Mouse (Mus musculus) hindbrain, postnatal 0 days (tissue): ENCODE measurements around the gene Rai14. TPM values are rescaled to one million over a fixed set of nuclear protein-coding genes. Genes with fewer than 3 reads are reported as not detected.

Experiments used
- ATAC-seq: fragments of 200-750 bp; cut with Nextera tagmentation; 2 replicates; pipeline ENCODE4 v1.8.0; 2017; ENCODE audit warnings: mild to moderate bottlenecking, moderate TSS enrichment, moderate library complexity
- DNase-seq: peaks from one replicate; pipeline ENCODE4 v3.0.0-alpha.2; 2015; ENCODE audit warnings: low spot score
- H3K27ac ChIP-seq: fragments of 300-500 bp; sonication (generic); 2 replicates; pipeline ENCODE4 v1.5.1; 2014; ENCODE audit warnings: mild to moderate bottlenecking
- H3K27me3 ChIP-seq: fragments of 300-500 bp; sonication (generic); 2 replicates; pipeline ENCODE4 v1.6.1; 2014; ENCODE audit warnings: low read length, mixed read lengths; ENCODE audit not compliant: insufficient read depth
- H3K36me3 ChIP-seq: fragments of 300-500 bp; sonication (generic); 2 replicates; pipeline ENCODE4 v1.6.1; 2014; ENCODE audit warnings: low read length, mixed read lengths; ENCODE audit not compliant: insufficient read depth
- H3K4me1 ChIP-seq: fragments of 300-500 bp; sonication (generic); 2 replicates; pipeline ENCODE4 v1.6.1; 2014; ENCODE audit warnings: antibody characterized with exemption, low read length, mixed read lengths; ENCODE audit not compliant: insufficient read depth
- H3K4me2 ChIP-seq: fragments of 300-500 bp; sonication (generic); 2 replicates; pipeline ENCODE4 v1.6.1; 2014; ENCODE audit warnings: low read depth, mild to moderate bottlenecking, low read length, moderate library complexity, mixed read lengths
- H3K4me3 ChIP-seq: fragments of 300-500 bp; sonication (generic); 2 replicates; pipeline ENCODE4 v1.5.1; 2014; ENCODE audit warnings: low read length
- H3K9ac ChIP-seq: fragments of 300-500 bp; sonication (generic); replicated peaks from 2 replicates; pipeline ENCODE4 v1.6.1; 2014; ENCODE audit warnings: mild to moderate bottlenecking, low read length, moderate library complexity, mixed read lengths
- H3K9me3 ChIP-seq: fragments of 300-500 bp; sonication (generic); 2 replicates; pipeline ENCODE4 v1.6.1; 2016; ENCODE audit warnings: low read length, mixed read lengths
- CTCF ChIP-seq: IDR thresholded peaks from 2 replicates; pipeline ENCODE4 v1.5.1; 2016; ENCODE audit warnings: antibody characterized with exemption, control low read depth, low read depth
- WGBS: fragments of 180-500 bp; shearing (Covaris S2); extraction: QIAGEN DNeasy Blood & Tissue Kit; methylation state at CpG from one replicate; pipeline ENCODE4 v1.1.7; 2014; 5-methylcytosine and 5-hydroxymethylcytosine counted together
- polyA plus RNA-seq: library from polyadenylated mRNA; unstranded; fragments of >200 nt; fragmentation: Nextera tagmentation; extraction: Ambion mirVana; gene quantifications from 2 replicates; pipeline ENCODE4 v1.2.1, GENCODE M21; 2015
- total RNA-seq: library from RNA; depleted of rRNA; stranded (reverse); fragments of >200 nt; gene quantifications from 2 replicates; pipeline ENCODE4 v1.2.3, GENCODE M21; 2014

Rai14 gene
- total and polyA plus RNA-seq, 2 experiments from 2014 or later: 5.7 to 11.0 TPM

DNA sequence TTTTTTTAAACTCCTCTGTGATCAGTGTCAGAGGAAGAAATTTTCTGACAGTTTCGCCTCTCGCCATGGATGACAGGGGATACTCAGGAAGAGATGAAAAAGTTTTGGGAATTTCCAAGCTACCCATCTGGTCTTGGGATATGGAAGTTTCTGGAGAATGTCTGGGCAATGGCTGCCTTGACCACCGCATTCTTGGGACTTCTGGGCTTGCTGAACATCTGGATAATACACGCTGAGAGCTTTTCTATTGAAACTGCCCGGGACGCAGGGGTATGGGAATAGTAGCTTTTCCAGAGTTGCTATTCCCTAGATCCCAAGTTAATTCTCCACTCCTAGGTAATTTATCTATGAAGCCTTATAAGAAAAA, 85.5 kb downstream of the Rai14 start:
- Histone ChIP-seq H3K27me3 (no peaks in the 10 kb centered on the region), H3K27ac (no peak overlapping the region), H3K4me3 (no peak overlapping the region), H3K36me3 (no peaks in the 10 kb centered on the region), H3K9me3 (no peaks in the 10 kb centered on the region), H3K4me1 (no peaks in the 10 kb centered on the region), H3K9ac (no peak overlapping the region), H3K4me2 (no peak overlapping the region)
- 85% methylated on average over 6 of the region's 6 CpGs for WGBS
- ATAC-seq (no peak), DNase-seq (no peak)
- TF ChIP-seq CTCF: no peak

DNA sequence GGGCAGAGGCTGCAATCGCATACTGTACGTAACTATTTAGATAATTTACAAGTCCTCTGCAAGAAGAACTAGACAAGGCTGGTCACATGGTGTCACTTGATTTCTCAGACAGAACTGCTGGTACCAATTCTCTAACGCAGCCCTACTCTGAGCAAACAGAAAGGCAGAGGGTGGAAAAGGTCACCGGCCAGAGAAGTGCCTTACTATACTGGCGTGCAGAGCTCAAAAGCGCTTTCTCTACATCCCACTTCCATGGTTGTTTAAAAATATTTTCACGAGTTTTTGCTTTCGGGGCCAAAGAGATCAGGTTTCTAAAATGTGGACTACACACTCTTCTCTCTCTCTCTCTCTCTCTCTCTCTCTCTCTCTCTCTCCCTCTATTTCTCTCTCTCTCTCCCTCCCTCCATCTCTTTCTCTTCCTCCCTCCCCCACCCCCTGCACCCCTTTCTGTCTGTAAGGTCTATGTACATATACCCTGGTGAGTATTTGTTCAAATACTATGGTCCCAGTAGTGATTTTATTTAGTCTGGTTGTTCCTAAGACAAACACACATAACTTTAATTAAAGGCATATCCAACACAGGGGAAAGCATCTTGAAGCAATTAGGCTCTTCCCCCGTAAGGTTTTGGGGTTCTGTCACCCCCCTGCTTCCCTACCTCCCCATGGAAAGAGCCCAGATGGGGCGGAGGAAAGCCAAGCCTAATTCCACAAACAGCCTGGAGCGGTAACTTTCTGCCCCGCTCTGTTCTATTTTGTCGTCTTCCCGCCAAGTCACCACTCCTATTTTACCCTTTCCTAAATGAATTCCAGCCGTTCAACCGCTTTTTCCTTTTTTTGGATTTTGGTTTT, 86.1 kb downstream of the Rai14 start:
- no peak overlapping the region for H3K4me2 ChIP-seq
- H3K27ac ChIP-seq: no peak overlapping the region
- no peak overlapping the region for H3K9ac ChIP-seq
- no peaks in the 10 kb centered on the region for H3K9me3 ChIP-seq
- DNase-seq: no peak
- H3K4me3 ChIP-seq: no peak overlapping the region
- 87% methylated on average over 16 of the region's 16 CpGs for WGBS
- H3K4me1 ChIP-seq: no peaks in the 10 kb centered on the region
- ATAC-seq: no peak
- no peak for TF ChIP-seq CTCF
- H3K27me3 ChIP-seq: no peaks in the 10 kb centered on the region
- H3K36me3 ChIP-seq: no peaks in the 10 kb centered on the region

DNA sequence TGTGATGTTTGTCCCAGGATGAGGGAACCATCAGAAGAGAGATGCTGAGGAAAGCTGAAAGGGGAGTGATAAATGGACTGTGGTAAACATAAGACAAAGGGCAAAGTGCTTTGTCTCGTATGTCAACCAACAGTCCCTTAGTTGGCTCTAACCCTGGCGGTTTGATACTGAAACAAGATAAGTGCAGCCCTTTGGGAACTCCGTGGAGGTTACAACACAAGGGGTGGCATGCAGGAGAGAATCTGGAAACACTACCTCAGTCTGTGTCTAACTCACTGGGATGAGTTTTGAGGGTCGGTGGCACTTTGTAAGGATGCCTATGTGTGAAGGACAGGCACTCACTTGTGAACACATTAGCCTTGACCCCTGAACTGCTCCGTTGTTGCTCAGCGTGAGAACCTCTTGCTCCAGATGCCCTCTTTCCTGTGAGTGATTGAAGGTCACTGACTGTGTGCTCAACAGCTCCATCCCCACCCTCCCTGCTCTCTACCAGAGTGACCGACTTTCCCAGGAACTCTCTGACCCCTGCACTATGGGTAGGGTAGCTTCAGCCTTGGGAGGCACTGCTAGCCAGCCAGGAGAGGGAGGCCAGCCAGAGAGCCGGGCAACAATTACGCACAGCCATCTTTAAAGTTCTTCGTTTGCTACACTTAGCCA, 90.7 kb downstream of the Rai14 start:
- H3K9me3 ChIP-seq: no peaks in the 10 kb centered on the region
- ATAC-seq: no peak
- H3K4me3 ChIP-seq: no peak overlapping the region
- H3K9ac ChIP-seq: no peak overlapping the region
- no peaks in the 10 kb centered on the region for H3K36me3 ChIP-seq
- TF ChIP-seq CTCF: no peak
- no peak overlapping the region for H3K27ac ChIP-seq
- WGBS: 33% methylated on average over 10 of the region's 10 CpGs
- H3K4me1 ChIP-seq: no peaks in the 10 kb centered on the region
- H3K4me2 ChIP-seq: no peak overlapping the region
- DNase-seq: no peak
- H3K27me3 ChIP-seq: no peaks in the 10 kb centered on the region

DNA sequence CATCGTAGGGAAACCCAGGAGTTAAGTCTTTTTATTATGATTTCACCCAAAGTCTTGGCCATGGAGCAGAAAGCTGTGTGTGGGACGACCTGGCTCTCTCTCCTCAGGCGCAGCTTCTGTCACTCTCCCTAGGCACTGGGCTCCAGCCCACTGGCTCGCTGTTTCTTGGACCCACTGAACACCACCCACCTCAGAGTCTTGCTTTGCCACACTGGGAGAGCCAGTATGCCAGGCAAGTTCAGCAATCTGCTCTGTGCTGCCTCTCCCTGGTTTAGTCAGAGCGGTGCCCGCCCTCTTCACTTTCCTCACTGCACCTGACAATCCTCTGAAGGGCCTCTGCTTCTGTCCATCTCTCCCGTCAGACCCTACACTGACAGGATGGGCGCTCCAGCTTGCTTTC, 93.2 kb downstream of the Rai14 start:
- TF ChIP-seq CTCF: no peak
- no peak for DNase-seq
- Histone ChIP-seq H3K4me3 (no peak overlapping the region), H3K27ac (no peak overlapping the region), H3K4me2 (no peak overlapping the region), H3K27me3 (no peaks in the 10 kb centered on the region), H3K4me1 (no peaks in the 10 kb centered on the region), H3K9ac (no peak overlapping the region), H3K9me3 (no peaks in the 10 kb centered on the region), H3K36me3 (no peaks in the 10 kb centered on the region)
- ATAC-seq: no peak
- WGBS: 88% methylated on average over 8 of the region's 8 CpGs

DNA sequence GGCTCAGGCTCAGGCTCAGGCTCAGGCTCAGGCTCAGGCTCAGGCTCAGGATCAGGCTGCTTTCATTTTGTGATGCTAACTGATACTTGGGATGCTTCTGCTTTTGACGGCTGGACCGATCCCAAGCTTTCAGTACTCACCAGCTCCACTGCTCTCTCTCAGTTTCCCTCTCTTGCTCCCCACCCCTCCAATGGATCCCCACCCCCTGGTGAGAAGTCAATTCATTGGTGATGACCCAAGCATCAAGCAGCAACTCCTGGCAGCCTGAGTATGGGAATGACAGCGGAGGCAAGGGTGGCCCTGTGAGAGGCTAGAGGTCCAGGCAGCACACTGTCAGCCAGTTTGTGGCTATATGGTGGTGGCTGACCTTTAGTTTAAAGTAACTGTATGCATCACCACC, 94.7 kb downstream of the Rai14 start:
- ATAC-seq: no peak
- Histone ChIP-seq H3K9ac (no peak overlapping the region), H3K9me3 (no peaks in the 10 kb centered on the region), H3K27ac (no peak overlapping the region), H3K4me3 (no peak overlapping the region), H3K4me2 (no peak overlapping the region), H3K4me1 (no peaks in the 10 kb centered on the region), H3K27me3 (no peaks in the 10 kb centered on the region), H3K36me3 (no peaks in the 10 kb centered on the region)
- DNase-seq: no peak
- 99% methylated on average over 3 of the region's 3 CpGs for WGBS
- TF ChIP-seq CTCF: no peak

DNA sequence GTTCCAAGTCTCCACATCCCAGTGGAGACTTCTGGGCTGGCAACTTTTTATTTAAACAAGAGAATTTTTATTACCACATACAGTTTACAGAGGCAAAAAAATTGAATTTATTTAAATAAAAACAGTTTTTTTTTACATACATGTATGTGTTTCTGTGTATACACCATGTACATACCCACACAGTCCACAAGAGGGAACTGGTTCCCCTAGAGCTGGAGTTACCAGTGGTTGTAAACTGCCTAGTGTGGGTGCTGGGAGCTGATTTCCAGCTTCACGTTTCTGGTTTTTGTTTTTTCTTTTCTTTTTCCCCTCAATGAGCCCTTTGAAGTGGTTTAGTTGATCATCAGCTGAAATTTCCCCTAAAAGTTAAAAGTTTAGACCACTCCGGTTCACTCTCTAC, 96.1 kb downstream of the Rai14 start:
- Histone ChIP-seq H3K27ac (no peak overlapping the region), H3K36me3 (no peaks in the 10 kb centered on the region), H3K4me3 (no peak overlapping the region), H3K9ac (no peak overlapping the region), H3K27me3 (no peaks in the 10 kb centered on the region), H3K9me3 (no peaks in the 10 kb centered on the region), H3K4me2 (no peak overlapping the region), H3K4me1 (no peaks in the 10 kb centered on the region)
- no peak for DNase-seq
- TF ChIP-seq CTCF: peak; percentile 19; the same call in 1 of the 2 replicates
- no peak for ATAC-seq
- 89% methylated on average over 2 of the region's 2 CpGs for WGBS

DNA sequence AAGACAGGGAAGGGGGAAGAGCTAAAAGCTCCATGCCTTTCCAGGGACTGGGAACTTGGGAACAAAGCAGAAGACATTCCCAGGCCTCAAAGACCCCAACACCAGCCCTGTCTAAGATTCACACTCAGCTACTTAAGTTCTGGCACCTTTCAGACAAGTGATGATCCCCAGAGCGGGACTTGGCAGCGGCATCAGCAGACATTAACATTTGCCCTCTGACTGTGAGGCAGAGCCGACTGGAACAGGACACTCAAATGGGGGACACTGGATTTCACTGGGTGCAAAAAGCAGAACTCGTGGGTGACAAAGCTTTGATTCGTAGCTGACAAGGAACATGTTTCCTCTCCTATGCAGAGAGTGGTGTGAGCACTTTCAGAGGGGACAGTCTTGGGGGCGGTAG, 98.4 kb downstream of the Rai14 start:
- DNase-seq: no peak
- WGBS: 63% methylated on average over 6 of the region's 6 CpGs
- Histone ChIP-seq H3K27ac (no peak overlapping the region), H3K9me3 (no peaks in the 10 kb centered on the region), H3K36me3 (no peaks in the 10 kb centered on the region), H3K4me2 (no peak overlapping the region), H3K4me1 (no peaks in the 10 kb centered on the region), H3K27me3 (no peaks in the 10 kb centered on the region), H3K4me3 (no peak overlapping the region), H3K9ac (no peak overlapping the region)
- ATAC-seq: no peak
- no peak for TF ChIP-seq CTCF
